Mouse (Mus musculus) frontal cortex, postnatal 10 days (tissue): ENCODE results near the gene 2010003K11Rik.
A peak's percentile ranks its signal among the peaks of the same experiment; 100 is the strongest.
"Not testable (repeated sequence)": the region's sequence is repeated elsewhere in the genome, so short reads cannot be mapped to it uniquely, and the experiment has no call there.

Experiments used
- DNase-seq, 2 experiments: peaks; one replicate each; pipeline ENCODE4 v3.0.0; 2022; ENCODE audit warnings: low spot score in 2 of 2, mixed read lengths in 1 of 2

The 2010003K11Rik gene

GRCm38 (mm10) chr19:4461981-4462380, 36.4 kb downstream of the 2010003K11Rik start:
- no peak for DNase-seq

DNA sequence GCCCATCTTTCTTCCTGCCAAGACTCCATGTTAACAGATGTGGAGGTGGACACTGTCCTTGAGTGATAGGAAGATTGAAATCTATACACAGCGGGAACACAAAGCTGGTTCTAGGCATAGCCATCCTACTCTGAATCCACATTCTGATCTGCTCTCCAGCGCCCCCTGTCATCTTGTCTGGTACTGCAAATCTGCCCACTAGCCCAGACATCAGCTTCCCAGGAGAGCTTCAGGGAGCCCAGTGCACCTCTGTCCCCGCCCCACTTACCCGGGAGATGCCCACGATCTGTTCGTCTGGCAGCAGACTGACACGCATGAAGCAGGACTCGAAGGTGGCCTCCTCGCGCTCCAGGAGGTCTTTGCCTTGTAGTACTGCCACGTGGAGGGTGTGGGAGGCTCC, 42.2 kb downstream of the 2010003K11Rik start:
- DNase-seq: peak in 1 of 2 experiments; percentile 34

GRCm38 (mm10) chr19:4455071-4455800, 43.1 kb downstream of the 2010003K11Rik start:
- no peak for DNase-seq

- DNase-seq: not testable (repeated sequence)
These were observed 44.3 kb downstream of the 2010003K11Rik start for GRCm38 (mm10) chr19:4454040-4454439.

- no peak for DNase-seq
These were observed 45.9 kb downstream of the 2010003K11Rik start for GRCm38 (mm10) chr19:4452525-4452924.

- DNase-seq: no peak
These were observed 46.4 kb downstream of the 2010003K11Rik start for GRCm38 (mm10) chr19:4451965-4452364.

DNA sequence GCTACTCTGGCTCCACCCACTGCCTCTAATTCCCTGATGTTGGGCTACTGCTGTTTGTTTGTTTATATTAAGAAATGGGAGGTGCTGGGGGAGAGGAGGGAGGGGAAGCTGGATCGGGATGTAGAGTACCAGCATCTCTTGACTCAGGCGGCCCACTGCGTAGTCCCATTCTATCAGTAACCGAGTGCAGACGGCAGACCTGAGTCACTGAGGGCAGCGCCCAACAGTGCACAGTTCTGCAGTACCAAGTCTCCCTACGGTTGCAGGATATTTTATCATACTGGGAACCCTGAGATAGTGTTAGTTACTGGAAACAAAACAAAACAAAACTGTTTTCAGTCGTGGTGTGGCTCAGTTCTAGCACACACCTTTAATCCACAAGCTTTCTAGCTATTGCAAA, 47.3 kb downstream of the 2010003K11Rik start:
- DNase-seq: no peak

- no peak for DNase-seq
These were observed 47.7 kb downstream of the 2010003K11Rik start for GRCm38 (mm10) chr19:4450666-4451065.

- DNase-seq: no peak
These were observed 49.2 kb downstream of the 2010003K11Rik start for GRCm38 (mm10) chr19:4449230-4449629.

DNA sequence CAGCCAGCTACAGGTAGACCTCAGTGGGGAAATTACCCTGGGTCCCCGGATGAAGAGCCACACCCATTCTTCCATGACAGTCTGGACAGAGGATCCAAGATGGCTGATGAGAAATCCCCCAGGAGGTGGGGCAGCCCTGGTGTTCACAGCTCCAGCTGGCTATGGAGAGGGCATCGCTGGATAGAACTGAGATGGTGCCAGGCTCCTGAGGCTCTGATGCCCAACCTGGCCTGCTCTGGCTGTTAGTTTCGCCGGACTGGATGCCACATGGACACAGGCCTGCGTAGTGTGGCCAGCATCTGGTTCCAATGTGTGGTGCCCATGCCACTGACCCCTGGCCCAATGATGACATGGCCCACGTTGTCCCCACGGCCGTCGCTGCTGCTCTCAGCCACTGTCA, 50.9 kb downstream of the 2010003K11Rik start:
- no peak for DNase-seq
